Mouse (Mus musculus) bone marrow, adult 2 months (tissue): ENCODE data around the gene Gm49336.

Source experiments
- CTCF ChIP-seq: fragments of 200-500 bp; IDR thresholded peaks from 2 replicates; pipeline ENCODE4 v1.5.1; 2011; ENCODE audit warnings: low read length, control low read depth; ENCODE audit not compliant: control insufficient read depth, insufficient read depth
- POLR2A ChIP-seq: fragments of 200-500 bp; IDR thresholded peaks from 2 replicates; pipeline ENCODE4 v1.6.1; 2011; ENCODE audit warnings: low read depth, mild to moderate bottlenecking, control low read depth, low read length, borderline replicate concordance; ENCODE audit not compliant: control insufficient read depth

- TF ChIP-seq CTCF (no peak), POLR2A (no peak)
Observed at GRCm38 (mm10) chr14:60172286-60173055, 78.8 kb downstream of the Gm49336 start.
